In the genomic region with DNA sequence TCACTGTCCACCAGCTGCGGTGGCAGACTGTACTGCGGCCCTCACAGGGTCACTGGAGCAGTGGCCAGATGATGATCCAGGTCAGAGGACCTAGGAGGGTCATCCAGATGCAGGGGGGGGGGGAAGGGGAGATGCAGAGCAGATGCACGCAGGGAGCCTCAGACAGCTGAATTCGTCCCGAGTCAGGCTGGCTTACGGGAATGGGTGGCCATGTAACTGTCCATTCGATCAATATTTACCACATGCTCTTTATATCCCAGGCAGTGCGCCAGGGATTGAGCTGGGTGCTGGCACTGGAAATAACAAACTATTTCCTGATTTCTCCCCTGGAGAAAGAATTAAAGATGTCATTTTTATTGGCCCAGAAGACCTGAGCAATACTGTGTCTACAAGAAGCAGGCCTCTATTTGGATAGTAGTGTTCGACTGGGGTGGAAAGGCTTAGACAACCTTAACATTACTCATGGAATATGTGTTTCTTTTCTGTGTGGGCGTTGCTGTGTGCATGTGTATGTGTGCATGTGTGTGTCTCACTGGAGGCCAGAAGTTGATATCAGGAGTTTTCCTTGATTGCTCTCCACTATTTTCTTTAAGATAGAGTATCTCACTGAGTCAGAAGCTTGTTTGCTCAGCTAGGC, we compare ENCODE assay signal across 26 mouse cellular contexts. TPM values are rescaled to one million over a fixed set of nuclear protein-coding genes. Genes with fewer than 3 reads are reported as not detected.
A peak's percentile ranks its signal among the peaks of the same experiment; 100 is the strongest.
DNase-seq lines count a peak whose midpoint lies in the region; ATAC-seq and TF ChIP-seq lines count a peak whose summit lies in the region.
"Had no signal": no experiment of that assay in that cellular context is flagged by ENCODE, and none has a peak within 500 bp of the region (broad histone marks: within the 10 kb centered on the region; RNA-seq: fewer than 3 reads in every experiment).

No protein-coding gene starts in this region.

- no peak overlapping the region for H3K9ac ChIP-seq in liver, adult 2 months (ENCODE audit: low read depth, low read length)
- no peak overlapping the region for H3K9ac ChIP-seq in liver, embryonic 12.5 days
- no peak overlapping the region for H3K9ac ChIP-seq in stomach, embryonic 14.5 days (replicated peaks; ENCODE audit: low read depth, low read length)
- no peak overlapping the region for H3K9ac ChIP-seq in stomach, postnatal 0 days (ENCODE audit: low read length)
- H3K9ac ChIP-seq: embryonic facial prominence, embryonic 13.5 days; embryonic facial prominence, embryonic 15.5 days; forebrain, embryonic 12.5 days; forebrain, postnatal 0 days had no signal

- H3K9me3 ChIP-seq in liver, embryonic 12.5 days (replicated peaks) = no peaks in the 10 kb centered on the region
- no peaks in the 10 kb centered on the region for H3K9me3 ChIP-seq in stomach, embryonic 14.5 days (ENCODE audit: control insufficient read depth, low read depth, low read length)
- H3K9me3 ChIP-seq in stomach, postnatal 0 days (ENCODE audit: control insufficient read depth, low read length) = no peaks in the 10 kb centered on the region
- H3K9me3 ChIP-seq: embryonic facial prominence, embryonic 13.5 days; embryonic facial prominence, embryonic 15.5 days; forebrain, embryonic 10.5 days; forebrain, embryonic 12.5 days had no signal

- no peak for TF ChIP-seq POLR2A in liver, adult 2 months (IDR thresholded peaks at IDR 0.05; ENCODE audit: extremely low read depth, insufficient read depth, low read length)

- peaks cover 9% of the 10 kb centered on the region for H3K4me1 ChIP-seq in liver, adult 2 months (ENCODE audit: control insufficient read depth, insufficient read depth, low read length)
- peaks cover 7% of the 10 kb centered on the region; the same call in 1 of the 2 replicates for H3K4me1 ChIP-seq in liver, embryonic 12.5 days
- peaks cover 4% of the 10 kb centered on the region; the same call in 1 of the 2 replicates for H3K4me1 ChIP-seq in stomach, embryonic 14.5 days (ENCODE audit: control insufficient read depth, insufficient read depth, low read length)
- H3K4me1 ChIP-seq in stomach, postnatal 0 days (replicated peaks; ENCODE audit: control insufficient read depth, insufficient read depth) = no peaks in the 10 kb centered on the region
- H3K4me1 ChIP-seq: forebrain, embryonic 12.5 days had no signal

- H3K79me2 ChIP-seq in liver, adult 2 months (ENCODE audit: control insufficient read depth, insufficient read depth, low read length) = no peaks in the 10 kb centered on the region

- no peaks in the 10 kb centered on the region for H3K36me3 ChIP-seq in liver, adult 2 months (ENCODE audit: control insufficient read depth, insufficient read depth, low read length)
- H3K36me3 ChIP-seq in liver, embryonic 12.5 days = no peaks in the 10 kb centered on the region
- no peaks in the 10 kb centered on the region for H3K36me3 ChIP-seq in stomach, embryonic 14.5 days (ENCODE audit: control insufficient read depth, insufficient read depth, low read length)
- H3K36me3 ChIP-seq in stomach, postnatal 0 days (ENCODE audit: control insufficient read depth, insufficient read depth, low read length) = no peaks in the 10 kb centered on the region
- H3K36me3 ChIP-seq: embryonic facial prominence, embryonic 13.5 days; embryonic facial prominence, embryonic 15.5 days; forebrain, embryonic 10.5 days; forebrain, embryonic 12.5 days had no signal

- TF ChIP-seq CTCF in liver, adult 2 months (IDR thresholded peaks at IDR 0.05; ENCODE audit: low read depth, low read length) = no peak
- TF ChIP-seq CTCF in stomach, postnatal 0 days (IDR thresholded peaks at IDR 0.05; ENCODE audit: low read depth) = no peak

- H3K27ac ChIP-seq in liver, adult 2 months (replicated peaks; ENCODE audit: insufficient read depth, low read depth, low read length) = no peak overlapping the region
- H3K27ac ChIP-seq in liver, embryonic 12.5 days = no peak overlapping the region
- 0 out of 2 replicates have a peak overlapping the region, but pooled peaks have one; percentile 21 for H3K27ac ChIP-seq in stomach, embryonic 14.5 days (ENCODE audit: low read length)
- H3K27ac ChIP-seq in stomach, postnatal 0 days (replicated peaks) = no peak overlapping the region
- H3K27ac ChIP-seq: embryonic facial prominence, embryonic 13.5 days; embryonic facial prominence, embryonic 15.5 days; forebrain, embryonic 10.5 days; forebrain, embryonic 12.5 days had no signal

- H3K4me2 ChIP-seq in liver, embryonic 12.5 days = no peak overlapping the region
- H3K4me2 ChIP-seq in stomach, embryonic 14.5 days (replicated peaks; ENCODE audit: low read depth, low read length) = no peak overlapping the region
- H3K4me2 ChIP-seq in stomach, postnatal 0 days (replicated peaks; ENCODE audit: low read depth) = no peak overlapping the region
- H3K4me2 ChIP-seq: embryonic facial prominence, embryonic 13.5 days; embryonic facial prominence, embryonic 15.5 days; forebrain, embryonic 12.5 days had no signal

- ATAC-seq in liver, embryonic 12.5 days = no peak
- 0 out of 2 replicates have a peak, but pooled peaks have one; percentile 28 for ATAC-seq in stomach, embryonic 14.5 days (ENCODE audit: insufficient number of reproducible peaks, insufficient read depth, low FRiP score, low read depth)
- ATAC-seq in stomach, postnatal 0 days (ENCODE audit: low FRiP score, low TSS enrichment) = peak; percentile 91
- ATAC-seq in inflammation-experienced regulatory T-cells, adult 6 months = no peak
- ATAC-seq: activated CD4-positive, CD25-positive, alpha-beta regulatory T cell, adult 4 months; forebrain, embryonic 14.5 days; forebrain, postnatal 0 days; Patski had no signal

- 21% methylated on average over 10 of the region's 10 CpGs for WGBS in liver, adult 2 months
- 78% methylated on average over 10 of the region's 10 CpGs for WGBS in liver, embryonic 12.5 days (ENCODE audit: insufficient replicate concordance)
- 61% methylated on average over 10 of the region's 10 CpGs for WGBS in stomach, embryonic 14.5 days
- WGBS in stomach, postnatal 0 days = 47% methylated on average over 10 of the region's 10 CpGs

- peak; percentile 63 for DNase-seq in liver, adult 2 months (ENCODE audit: extremely low read depth, low read depth, low spot score)
- DNase-seq in MN1 (ENCODE audit: low spot score) (peak; percentile 36), adipocyte (ENCODE audit: low spot score) (no peak)
- peak; percentile 29 for DNase-seq in stomach, postnatal 0 days (ENCODE audit: low spot score)
- DNase-seq: adrenal gland, adult 2 months; adrenal gland, postnatal 10 days; adrenal gland, postnatal 25 days; cerebellum, adult 11 months; cerebellum, adult 18-20 months; cerebellum, adult 8-10 months; cerebellum, adult 9-11 months; cerebellum, postnatal 14 days; cerebellum, postnatal 36 days; embryo, embryonic 11 days; forebrain, postnatal 0 days had no signal

- TF ChIP-seq EP300 in stomach, postnatal 0 days (optimal IDR thresholded peaks at IDR 0.05) = no peak

- H3K4me3 ChIP-seq in liver, adult 2 months (ENCODE audit: insufficient read depth, low read depth, low read length) = no peak overlapping the region
- H3K4me3 ChIP-seq in liver, embryonic 12.5 days = no peak overlapping the region
- H3K4me3 ChIP-seq in stomach, embryonic 14.5 days (ENCODE audit: low read depth, low read length) = no peak overlapping the region
- no peak overlapping the region for H3K4me3 ChIP-seq in stomach, postnatal 0 days (ENCODE audit: low read depth, low read length)
- H3K4me3 ChIP-seq: embryonic facial prominence, embryonic 13.5 days; embryonic facial prominence, embryonic 15.5 days; erythroblast, embryonic 14.5 days; forebrain, embryonic 10.5 days; forebrain, embryonic 12.5 days had no signal

- no peaks in the 10 kb centered on the region for H3K27me3 ChIP-seq in liver, adult 2 months (ENCODE audit: control insufficient read depth, insufficient read depth, low read length)
- no peaks in the 10 kb centered on the region for H3K27me3 ChIP-seq in liver, embryonic 12.5 days (replicated peaks)
- H3K27me3 ChIP-seq in stomach, embryonic 14.5 days (ENCODE audit: control insufficient read depth, insufficient read depth, low read length) = no peaks in the 10 kb centered on the region
- no peaks in the 10 kb centered on the region for H3K27me3 ChIP-seq in stomach, postnatal 0 days (ENCODE audit: control insufficient read depth, insufficient read depth, low read length)
- H3K27me3 ChIP-seq: embryonic facial prominence, embryonic 13.5 days; embryonic facial prominence, embryonic 15.5 days; forebrain, embryonic 12.5 days; Patski had no signal

RNA-seq across cellular contexts. Expression of a gene that starts 28.3 kb away (rescaled TPM):
- total RNA-seq in liver, adult 2 months (2014; rRNA removed) = 16.0 and 27.0 TPM in 2 replicates
- 12.1 and 12.5 TPM in 2 replicates for polyA plus RNA-seq in liver, adult 2 months (2012; rRNA removed)
- 8.7 and 10.1 TPM in 2 replicates for polyA plus RNA-seq in liver, embryonic 12.5 days (2016; fragmentation: Nextera tagmentation; extraction: Ambion mirVana)
- polyA plus RNA-seq in stomach, embryonic 14.5 days (2014; fragmentation: Nextera tagmentation; extraction: Ambion mirVana) = 36.2 and 38.3 TPM in 2 replicates
- polyA plus RNA-seq in stomach, postnatal 0 days (2015; fragmentation: Nextera tagmentation; extraction: Ambion mirVana) = 10.6 TPM in 2 replicates
- 10 to 100 TPM; 13.2 to 20.4 (median 15.1) TPM for polyA plus RNA-seq in inflammation-experienced regulatory T-cells, adult 6 months (2017; shearing (Covaris generic))

Comparison
In these comparisons a context has a peak if more than half of its experiments do, and no peak if none do; other contexts are left out.
1. ATAC-seq: peak in stomach, embryonic 14.5 days (single experiment) and stomach, postnatal 0 days (single experiment); none in liver, embryonic 12.5 days (single experiment) and inflammation-experienced regulatory T-cells, adult 6 months (single experiment).